Mouse (Mus musculus): ENCODE results near the gene Pla2g7. TPM values are rescaled to one million over a fixed set of nuclear protein-coding genes. Genes with fewer than 3 reads are reported as not detected.

Pla2g7 gene
- polyA plus RNA-seq, 1 experiment: 13.5 TPM

GRCm38 (mm10) chr17:43606704-43607103, 38.8 kb downstream of the Pla2g7 start:
- no peak for TF ChIP-seq POLR2A (IDR thresholded peaks at IDR 0.05; ENCODE audit: insufficient read depth, low read length)
- TF ChIP-seq CTCF (IDR thresholded peaks at IDR 0.05; ENCODE audit: low read depth, low read length): peak; percentile 88
- Histone ChIP-seq H3K4me1 (ENCODE audit: control insufficient read depth, insufficient read depth, low read length) (no peaks in the 10 kb centered on the region), H3K27me3 (ENCODE audit: control insufficient read depth, insufficient read depth, low read length, poor library complexity, severe bottlenecking) (no peaks in the 10 kb centered on the region), H3K9ac (ENCODE audit: low read depth, poor library complexity, severe bottlenecking) (no peak overlapping the region), H3K36me3 (ENCODE audit: control insufficient read depth, insufficient read depth, low read length, poor library complexity, severe bottlenecking) (no peaks in the 10 kb centered on the region), H3K27ac (ENCODE audit: insufficient read depth, low read length) (no peak overlapping the region), H3K9me3 (replicated peaks; ENCODE audit: control insufficient read depth, insufficient read depth, low read length, poor library complexity, severe bottlenecking) (no peaks in the 10 kb centered on the region), H3K4me3 (ENCODE audit: low read depth, low read length) (no peak overlapping the region)

DNA sequence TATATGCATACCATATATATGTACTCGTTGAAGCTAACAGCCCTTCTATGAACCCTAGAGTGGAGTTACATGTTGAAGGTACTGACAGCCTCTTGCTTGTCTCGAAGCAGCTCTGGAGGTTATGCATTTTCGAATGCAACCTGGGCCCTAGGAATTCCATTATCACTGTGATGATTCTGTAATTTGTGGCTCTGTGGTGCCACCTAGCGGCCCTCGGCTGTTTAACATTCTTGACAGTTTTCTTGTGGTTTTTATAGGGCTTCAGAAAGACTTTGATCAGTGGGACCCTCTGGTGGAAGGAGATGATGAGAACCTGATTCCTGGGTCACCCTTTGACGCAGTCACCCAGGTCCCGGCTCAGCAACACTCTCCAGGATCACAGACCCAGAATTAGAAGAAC, 43.7 kb downstream of the Pla2g7 start:
- Histone ChIP-seq H3K9ac (ENCODE audit: low read depth, poor library complexity, severe bottlenecking) (no peak overlapping the region), H3K27me3 (ENCODE audit: control insufficient read depth, insufficient read depth, low read length, poor library complexity, severe bottlenecking) (no peaks in the 10 kb centered on the region), H3K27ac (ENCODE audit: insufficient read depth, low read length) (no peak overlapping the region), H3K4me1 (ENCODE audit: control insufficient read depth, insufficient read depth, low read length) (no peaks in the 10 kb centered on the region), H3K36me3 (ENCODE audit: control insufficient read depth, insufficient read depth, low read length, poor library complexity, severe bottlenecking) (no peaks in the 10 kb centered on the region), H3K4me3 (ENCODE audit: low read depth, low read length) (no peak overlapping the region), H3K9me3 (replicated peaks; ENCODE audit: control insufficient read depth, insufficient read depth, low read length, poor library complexity, severe bottlenecking) (no peaks in the 10 kb centered on the region)
- TF ChIP-seq EP300 (IDR thresholded peaks at IDR 0.05; ENCODE audit: insufficient read depth, low read depth, low read length): no peak
- peak; percentile 50 for TF ChIP-seq CTCF (IDR thresholded peaks at IDR 0.05; ENCODE audit: low read depth, low read length)

GRCm38 (mm10) chr17:43612221-43612620, 44.3 kb downstream of the Pla2g7 start:
- H3K9me3 ChIP-seq (replicated peaks; ENCODE audit: control insufficient read depth, insufficient read depth, low read length, poor library complexity, severe bottlenecking): no peaks in the 10 kb centered on the region
- H3K4me3 ChIP-seq (ENCODE audit: low read depth, low read length): no peak overlapping the region
- no peaks in the 10 kb centered on the region for H3K4me1 ChIP-seq (ENCODE audit: control insufficient read depth, insufficient read depth, low read length)
- no peak overlapping the region for H3K9ac ChIP-seq (ENCODE audit: low read depth, poor library complexity, severe bottlenecking)
- no peak for TF ChIP-seq EP300 (IDR thresholded peaks at IDR 0.05; ENCODE audit: insufficient read depth, low read depth, low read length)
- TF ChIP-seq POLR2A (IDR thresholded peaks at IDR 0.05; ENCODE audit: insufficient read depth, low read length): no peak
- no peak for TF ChIP-seq CTCF (IDR thresholded peaks at IDR 0.05; ENCODE audit: low read depth, low read length)
- no peak overlapping the region for H3K27ac ChIP-seq (ENCODE audit: insufficient read depth, low read length)
- H3K27me3 ChIP-seq (ENCODE audit: control insufficient read depth, insufficient read depth, low read length, poor library complexity, severe bottlenecking): no peaks in the 10 kb centered on the region
- no peaks in the 10 kb centered on the region for H3K36me3 ChIP-seq (ENCODE audit: control insufficient read depth, insufficient read depth, low read length, poor library complexity, severe bottlenecking)

GRCm38 (mm10) chr17:43619156-43619555, 51.3 kb downstream of the Pla2g7 start:
- H3K9ac ChIP-seq (ENCODE audit: low read depth, poor library complexity, severe bottlenecking): no peak overlapping the region
- H3K9me3 ChIP-seq (replicated peaks; ENCODE audit: control insufficient read depth, insufficient read depth, low read length, poor library complexity, severe bottlenecking): no peaks in the 10 kb centered on the region; the same call in 1 of the 2 replicates
- no peak overlapping the region for H3K4me3 ChIP-seq (ENCODE audit: low read depth, low read length)
- TF ChIP-seq CTCF (IDR thresholded peaks at IDR 0.05; ENCODE audit: low read depth, low read length): no peak
- TF ChIP-seq POLR2A (IDR thresholded peaks at IDR 0.05; ENCODE audit: insufficient read depth, low read length): no peak
- TF ChIP-seq EP300 (IDR thresholded peaks at IDR 0.05; ENCODE audit: insufficient read depth, low read depth, low read length): no peak
- H3K27me3 ChIP-seq (ENCODE audit: control insufficient read depth, insufficient read depth, low read length, poor library complexity, severe bottlenecking): peaks cover 1% of the 10 kb centered on the region; the same call in 1 of the 2 replicates
- no peaks in the 10 kb centered on the region for H3K4me1 ChIP-seq (ENCODE audit: control insufficient read depth, insufficient read depth, low read length)
- H3K36me3 ChIP-seq (ENCODE audit: control insufficient read depth, insufficient read depth, low read length, poor library complexity, severe bottlenecking): no peaks in the 10 kb centered on the region
- H3K27ac ChIP-seq (ENCODE audit: insufficient read depth, low read length): no peak overlapping the region

GRCm38 (mm10) chr17:43622076-43622475, 54.2 kb downstream of the Pla2g7 start:
- peaks cover 1% of the 10 kb centered on the region; the same call in 1 of the 2 replicates for H3K27me3 ChIP-seq (ENCODE audit: control insufficient read depth, insufficient read depth, low read length, poor library complexity, severe bottlenecking)
- H3K27ac ChIP-seq (ENCODE audit: insufficient read depth, low read length): no peak overlapping the region
- no peak overlapping the region for H3K4me3 ChIP-seq (ENCODE audit: low read depth, low read length)
- H3K36me3 ChIP-seq (ENCODE audit: control insufficient read depth, insufficient read depth, low read length, poor library complexity, severe bottlenecking): no peaks in the 10 kb centered on the region
- no peaks in the 10 kb centered on the region; the same call in 1 of the 2 replicates for H3K9me3 ChIP-seq (replicated peaks; ENCODE audit: control insufficient read depth, insufficient read depth, low read length, poor library complexity, severe bottlenecking)
- no peaks in the 10 kb centered on the region for H3K4me1 ChIP-seq (ENCODE audit: control insufficient read depth, insufficient read depth, low read length)
- no peak overlapping the region for H3K9ac ChIP-seq (ENCODE audit: low read depth, poor library complexity, severe bottlenecking)
- no peak for TF ChIP-seq CTCF (IDR thresholded peaks at IDR 0.05; ENCODE audit: low read depth, low read length)
- no peak for TF ChIP-seq POLR2A (IDR thresholded peaks at IDR 0.05; ENCODE audit: insufficient read depth, low read length)
- TF ChIP-seq EP300 (IDR thresholded peaks at IDR 0.05; ENCODE audit: insufficient read depth, low read depth, low read length): no peak

DNA sequence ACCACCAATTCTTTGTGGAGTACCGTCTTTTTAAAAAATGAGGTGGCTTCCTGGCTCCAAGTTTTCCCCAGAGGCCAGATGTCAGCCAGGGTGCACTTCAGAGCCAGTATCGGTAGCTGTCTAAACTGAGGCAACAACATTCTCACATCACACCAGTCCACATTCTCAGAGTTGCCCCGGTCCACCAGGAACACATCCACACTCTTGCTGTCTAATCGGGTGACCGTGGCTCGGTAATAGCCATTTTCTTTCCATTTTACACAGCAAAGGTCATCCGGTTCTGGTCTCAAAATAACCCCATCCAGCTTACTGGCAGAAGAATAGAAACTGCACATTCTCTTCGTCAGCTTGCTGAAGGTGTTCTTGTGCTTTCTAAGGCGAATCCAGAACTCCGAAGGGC, 60.3 kb downstream of the Pla2g7 start:
- Histone ChIP-seq H3K27me3 (ENCODE audit: control insufficient read depth, insufficient read depth, low read length, poor library complexity, severe bottlenecking) (peaks cover 10% of the 10 kb centered on the region), H3K27ac (ENCODE audit: insufficient read depth, low read length) (no peak overlapping the region), H3K9ac (ENCODE audit: low read depth, poor library complexity, severe bottlenecking) (no peak overlapping the region), H3K36me3 (ENCODE audit: control insufficient read depth, insufficient read depth, low read length, poor library complexity, severe bottlenecking) (no peaks in the 10 kb centered on the region), H3K4me1 (ENCODE audit: control insufficient read depth, insufficient read depth, low read length) (peaks cover 2% of the 10 kb centered on the region), H3K9me3 (replicated peaks; ENCODE audit: control insufficient read depth, insufficient read depth, low read length, poor library complexity, severe bottlenecking) (no peaks in the 10 kb centered on the region), H3K4me3 (ENCODE audit: low read depth, low read length) (no peak overlapping the region)
- TF ChIP-seq EP300 (IDR thresholded peaks at IDR 0.05; ENCODE audit: insufficient read depth, low read depth, low read length): no peak
- TF ChIP-seq POLR2A (IDR thresholded peaks at IDR 0.05; ENCODE audit: insufficient read depth, low read length): no peak
- no peak for TF ChIP-seq CTCF (IDR thresholded peaks at IDR 0.05; ENCODE audit: low read depth, low read length)
